Mouse (Mus musculus): Measurements from ENCODE around the gene Slc43a1. TPM values are rescaled to one million over a fixed set of nuclear protein-coding genes. Genes with fewer than 3 reads are reported as not detected.

The Slc43a1 gene
- total and polyA plus RNA-seq, 2 experiments: 10.0 to 12.1 TPM

DNA sequence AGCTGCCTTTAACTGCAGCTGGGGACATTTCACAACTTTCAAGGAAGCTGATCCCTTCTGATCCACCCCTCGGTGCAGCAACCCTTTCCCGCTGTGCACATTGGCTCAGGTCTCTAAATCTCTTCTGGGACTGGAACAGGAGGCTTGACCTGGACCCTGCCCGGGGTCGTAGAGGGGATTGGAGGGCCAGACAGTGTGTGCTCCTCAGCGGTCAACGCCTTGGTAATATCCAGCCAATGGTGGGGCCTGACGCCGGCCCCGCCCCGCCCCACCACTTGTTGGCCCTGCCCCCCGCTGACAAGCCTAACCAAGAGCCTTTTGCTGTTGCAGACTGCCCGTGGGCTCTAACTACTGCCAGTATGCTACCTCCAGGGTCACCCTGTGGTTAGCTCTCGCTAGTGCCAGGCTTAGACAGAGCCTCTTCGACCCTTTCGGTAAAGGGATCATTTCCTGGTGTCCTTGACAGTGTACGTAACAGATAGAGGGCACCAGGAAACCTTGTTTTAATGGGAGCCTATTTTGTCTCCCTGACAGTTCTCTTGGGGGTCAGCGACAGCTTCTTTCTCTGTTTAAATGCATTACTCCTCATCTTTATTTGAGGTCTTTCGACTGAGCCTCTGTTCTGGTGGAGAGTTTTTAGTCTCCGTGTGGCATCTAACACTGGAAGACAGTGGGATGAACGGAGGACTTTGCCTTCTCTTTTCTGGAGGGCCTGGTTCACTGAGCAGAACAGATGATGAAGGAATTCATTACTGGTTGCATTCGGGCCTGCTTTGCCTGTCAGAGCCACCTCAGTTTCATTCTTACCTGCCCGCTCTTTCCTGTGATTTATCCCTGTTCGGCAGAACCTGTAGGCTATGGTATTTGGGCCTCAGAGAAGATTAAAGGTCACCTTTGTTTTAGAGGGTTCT, 12.7 kb downstream of the Slc43a1 start:
- Histone ChIP-seq H3K4me3 (ENCODE audit: insufficient read depth, low read depth, low read length) (no peak overlapping the region), H3K4me1 (ENCODE audit: control insufficient read depth, insufficient read depth, low read length) (peaks cover 17% of the 10 kb centered on the region), H3K27me3 (ENCODE audit: control insufficient read depth, insufficient read depth, low read length) (no peaks in the 10 kb centered on the region), H3K79me2 (ENCODE audit: control insufficient read depth, insufficient read depth, low read length) (no peaks in the 10 kb centered on the region), H3K9ac (ENCODE audit: low read depth, low read length) (peak overlapping the region; percentile 71), H3K27ac (replicated peaks; ENCODE audit: insufficient read depth, low read depth, low read length) (peak overlapping the region; percentile 92), H3K36me3 (ENCODE audit: control insufficient read depth, insufficient read depth, low read length) (no peaks in the 10 kb centered on the region)
- peak; percentile 97 for DNase-seq (ENCODE audit: extremely low read depth, low read depth, low spot score)
- no peak for TF ChIP-seq CTCF (IDR thresholded peaks at IDR 0.05; ENCODE audit: low read depth, low read length)
- TF ChIP-seq POLR2A (IDR thresholded peaks at IDR 0.05; ENCODE audit: extremely low read depth, insufficient read depth, low read length): peak; percentile 73
- WGBS: 19% methylated on average over 23 of the region's 23 CpGs

DNA sequence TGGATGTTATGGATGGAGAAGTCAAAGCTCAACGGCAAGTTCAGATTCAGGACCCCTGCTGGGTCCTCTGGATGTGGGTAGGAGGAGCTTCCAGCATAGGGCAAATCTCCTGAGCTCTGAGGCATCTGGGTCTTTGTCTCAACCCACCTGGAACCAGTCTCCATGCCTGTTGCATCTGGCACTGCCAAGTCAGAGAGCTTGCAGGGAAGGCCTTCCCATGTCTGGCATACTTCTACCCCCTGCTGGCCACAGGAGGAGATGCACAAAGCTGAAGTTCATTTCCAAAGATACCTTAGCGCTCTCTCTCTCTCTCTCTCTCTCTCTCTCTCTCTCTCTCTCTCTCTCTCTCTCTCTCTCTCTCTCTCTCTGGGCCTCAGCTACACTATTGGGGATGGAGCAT, 17.1 kb downstream of the Slc43a1 start:
- no peak overlapping the region for H3K27ac ChIP-seq (replicated peaks; ENCODE audit: insufficient read depth, low read depth, low read length)
- H3K4me3 ChIP-seq (ENCODE audit: insufficient read depth, low read depth, low read length): no peak overlapping the region
- no peaks in the 10 kb centered on the region for H3K79me2 ChIP-seq (ENCODE audit: control insufficient read depth, insufficient read depth, low read length)
- H3K4me1 ChIP-seq (ENCODE audit: control insufficient read depth, insufficient read depth, low read length): peaks cover 5% of the 10 kb centered on the region; the same call in 1 of the 2 replicates
- H3K27me3 ChIP-seq (ENCODE audit: control insufficient read depth, insufficient read depth, low read length): no peaks in the 10 kb centered on the region
- H3K36me3 ChIP-seq (ENCODE audit: control insufficient read depth, insufficient read depth, low read length): no peaks in the 10 kb centered on the region; the same call in 1 of the 2 replicates
- 78% methylated on average over 2 of the region's 2 CpGs for WGBS
- no peak overlapping the region for H3K9ac ChIP-seq (ENCODE audit: low read depth, low read length)
- TF ChIP-seq POLR2A (IDR thresholded peaks at IDR 0.05; ENCODE audit: extremely low read depth, insufficient read depth, low read length) (no peak), CTCF (IDR thresholded peaks at IDR 0.05; ENCODE audit: low read depth, low read length) (peak; percentile 93)
- peak; percentile 62 for DNase-seq (ENCODE audit: extremely low read depth, low read depth, low spot score)

DNA sequence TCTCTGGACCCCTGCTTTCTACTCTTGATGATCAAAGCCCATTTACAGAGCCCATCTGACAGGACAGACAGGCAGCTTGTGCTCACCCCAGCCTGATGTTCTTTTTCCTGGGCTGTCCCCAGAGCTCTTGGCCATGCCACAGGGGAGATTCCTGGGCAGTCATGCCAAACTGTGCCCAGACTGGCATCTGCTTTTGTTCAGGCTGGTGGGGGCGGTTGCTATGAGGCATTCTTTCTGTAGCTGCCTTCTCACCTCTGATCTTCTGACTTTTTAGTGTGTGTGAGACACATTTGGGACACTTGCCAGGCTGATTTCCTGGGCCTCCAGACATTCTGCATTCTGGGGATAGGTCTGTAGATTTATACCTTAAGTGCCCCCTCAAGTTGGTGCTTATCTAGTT, 19.9 kb downstream of the Slc43a1 start:
- no peak for DNase-seq (ENCODE audit: extremely low read depth, low read depth, low spot score)
- WGBS: 92% methylated on average over 1 of the region's 1 CpGs
- Histone ChIP-seq H3K79me2 (ENCODE audit: control insufficient read depth, insufficient read depth, low read length) (no peaks in the 10 kb centered on the region), H3K9ac (ENCODE audit: low read depth, low read length) (no peak overlapping the region), H3K4me1 (ENCODE audit: control insufficient read depth, insufficient read depth, low read length) (no peaks in the 10 kb centered on the region), H3K4me3 (ENCODE audit: insufficient read depth, low read depth, low read length) (no peak overlapping the region), H3K27ac (replicated peaks; ENCODE audit: insufficient read depth, low read depth, low read length) (no peak overlapping the region), H3K36me3 (ENCODE audit: control insufficient read depth, insufficient read depth, low read length) (no peaks in the 10 kb centered on the region; the same call in 1 of the 2 replicates), H3K27me3 (ENCODE audit: control insufficient read depth, insufficient read depth, low read length) (no peaks in the 10 kb centered on the region)
- TF ChIP-seq POLR2A (IDR thresholded peaks at IDR 0.05; ENCODE audit: extremely low read depth, insufficient read depth, low read length): no peak
- no peak for TF ChIP-seq CTCF (IDR thresholded peaks at IDR 0.05; ENCODE audit: low read depth, low read length)

DNA sequence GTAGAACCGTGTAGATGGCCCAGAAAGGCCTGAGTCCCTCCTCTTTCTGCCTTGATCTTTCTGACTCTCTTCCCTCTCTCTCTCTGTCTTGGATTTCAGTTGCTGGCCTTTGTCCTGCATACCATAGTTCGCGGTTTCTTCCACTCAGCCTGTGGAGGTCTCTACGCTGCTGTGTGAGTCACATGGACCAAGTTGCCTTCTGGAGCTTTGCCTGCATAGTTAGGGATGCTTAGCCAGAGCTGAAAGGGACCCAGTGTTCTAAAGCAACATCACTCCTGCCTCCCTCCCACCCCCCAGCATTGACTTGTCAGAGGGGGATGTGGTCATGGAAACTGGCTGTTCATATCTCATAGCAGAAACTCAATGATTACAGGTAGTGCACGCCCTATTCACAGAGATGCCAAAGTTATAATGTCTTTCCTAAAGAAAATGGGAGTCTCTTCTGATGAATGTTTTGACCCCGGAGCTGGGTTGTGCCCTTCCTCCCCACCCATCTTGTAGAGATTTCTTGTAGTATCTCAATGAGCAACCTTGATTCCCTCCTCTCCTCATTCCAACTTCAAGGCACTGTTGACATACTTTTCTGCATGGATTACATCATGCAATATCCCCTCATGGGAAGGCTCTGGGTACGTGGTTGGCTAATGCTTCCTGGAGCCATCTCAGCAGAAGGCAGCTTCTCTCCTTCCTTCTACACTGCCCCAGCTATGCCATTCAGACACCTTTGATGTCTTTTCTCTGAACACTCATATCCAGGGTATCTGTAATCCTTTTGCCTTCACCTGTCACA, 21.5 kb downstream of the Slc43a1 start:
- WGBS: 89% methylated on average over 7 of the region's 7 CpGs
- no peak overlapping the region for H3K9ac ChIP-seq (ENCODE audit: low read depth, low read length)
- no peak overlapping the region for H3K27ac ChIP-seq (replicated peaks; ENCODE audit: insufficient read depth, low read depth, low read length)
- H3K4me1 ChIP-seq (ENCODE audit: control insufficient read depth, insufficient read depth, low read length): no peaks in the 10 kb centered on the region
- no peak for DNase-seq (ENCODE audit: extremely low read depth, low read depth, low spot score)
- no peaks in the 10 kb centered on the region for H3K27me3 ChIP-seq (ENCODE audit: control insufficient read depth, insufficient read depth, low read length)
- H3K79me2 ChIP-seq (ENCODE audit: control insufficient read depth, insufficient read depth, low read length): no peaks in the 10 kb centered on the region
- TF ChIP-seq CTCF (IDR thresholded peaks at IDR 0.05; ENCODE audit: low read depth, low read length): no peak
- TF ChIP-seq POLR2A (IDR thresholded peaks at IDR 0.05; ENCODE audit: extremely low read depth, insufficient read depth, low read length): no peak
- H3K4me3 ChIP-seq (ENCODE audit: insufficient read depth, low read depth, low read length): no peak overlapping the region
- no peaks in the 10 kb centered on the region; the same call in 1 of the 2 replicates for H3K36me3 ChIP-seq (ENCODE audit: control insufficient read depth, insufficient read depth, low read length)

DNA sequence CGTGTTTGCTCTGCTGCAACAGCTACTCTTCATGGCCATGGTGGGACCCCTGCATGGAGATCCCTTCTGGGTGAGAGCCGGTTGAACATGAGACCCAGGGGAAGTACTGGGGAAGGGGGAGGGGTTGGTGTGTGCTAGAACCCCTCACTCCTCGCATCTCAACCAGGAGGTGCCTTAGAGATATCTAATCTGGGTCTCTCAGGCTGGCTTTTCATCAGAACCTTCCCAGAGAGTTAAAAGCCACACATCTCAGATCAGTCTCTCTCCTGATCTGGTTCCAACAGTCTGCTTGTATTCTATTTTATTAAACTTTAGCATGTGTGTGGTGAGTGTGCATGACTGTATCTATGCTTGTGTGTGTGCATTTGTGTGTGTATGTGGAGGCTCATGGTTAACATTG, 22.8 kb downstream of the Slc43a1 start:
- no peak for TF ChIP-seq POLR2A (IDR thresholded peaks at IDR 0.05; ENCODE audit: extremely low read depth, insufficient read depth, low read length)
- TF ChIP-seq CTCF (IDR thresholded peaks at IDR 0.05; ENCODE audit: low read depth, low read length): no peak
- H3K9ac ChIP-seq (ENCODE audit: low read depth, low read length): no peak overlapping the region
- H3K27me3 ChIP-seq (ENCODE audit: control insufficient read depth, insufficient read depth, low read length): peaks cover 7% of the 10 kb centered on the region
- no peak overlapping the region for H3K27ac ChIP-seq (replicated peaks; ENCODE audit: insufficient read depth, low read depth, low read length)
- no peak overlapping the region for H3K4me3 ChIP-seq (ENCODE audit: insufficient read depth, low read depth, low read length)
- 90% methylated on average over 3 of the region's 3 CpGs for WGBS
- no peaks in the 10 kb centered on the region for H3K79me2 ChIP-seq (ENCODE audit: control insufficient read depth, insufficient read depth, low read length)
- H3K4me1 ChIP-seq (ENCODE audit: control insufficient read depth, insufficient read depth, low read length): no peaks in the 10 kb centered on the region
- no peaks in the 10 kb centered on the region; the same call in 1 of the 2 replicates for H3K36me3 ChIP-seq (ENCODE audit: control insufficient read depth, insufficient read depth, low read length)
- DNase-seq (ENCODE audit: extremely low read depth, low read depth, low spot score): no peak
